Mouse (Mus musculus): ENCODE data around the gene Derl3.

- TF ChIP-seq POLR2A (IDR thresholded peaks at IDR 0.05; ENCODE audit: borderline replicate concordance, extremely low read depth, insufficient read depth, insufficient read length, poor library complexity, severe bottlenecking), result no peak
- TF ChIP-seq CTCF (IDR thresholded peaks at IDR 0.05; ENCODE audit: borderline replicate concordance, extremely low read depth, insufficient read depth, insufficient read length), result no peak
Observed at GRCm38 (mm10) chr10:75851681-75852080, 41.5 kb upstream of the Derl3 start.
